Mouse (Mus musculus): Measurements from ENCODE around the gene Tspan14.

The Tspan14 gene

GRCm38 (mm10) chr14:40949730-40950614, 16.6 kb downstream of the Tspan14 start:
- DNase-seq = no peak

DNA sequence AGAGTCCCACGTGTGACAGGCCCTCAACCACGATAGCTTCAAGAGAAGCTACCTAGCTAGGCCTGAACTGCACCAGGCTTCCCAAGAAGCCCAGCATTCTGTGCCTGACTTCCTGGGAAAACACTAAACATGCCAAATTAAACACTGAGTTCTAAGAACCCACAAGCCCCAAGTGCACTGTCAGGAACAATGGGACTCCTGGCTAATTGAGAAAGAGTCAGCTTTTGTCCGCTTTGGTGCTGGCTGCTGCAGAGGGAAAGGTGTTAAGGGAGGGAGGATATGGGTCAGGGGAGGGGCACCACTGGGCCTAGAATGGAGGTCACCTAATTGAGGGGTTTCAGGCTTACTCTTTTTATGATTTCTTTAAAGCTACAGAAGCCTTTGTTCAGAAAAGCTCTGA, 17.6 kb downstream of the Tspan14 start:
- DNase-seq = no peak

- DNase-seq = no peak
These were observed 18.1 kb downstream of the Tspan14 start for GRCm38 (mm10) chr14:40948522-40948921.

- no peak for DNase-seq
These were observed 18.9 kb downstream of the Tspan14 start for GRCm38 (mm10) chr14:40947431-40948394.

GRCm38 (mm10) chr14:40943802-40944201, 22.8 kb downstream of the Tspan14 start:
- no peak for DNase-seq

GRCm38 (mm10) chr14:40942429-40942828, 24.2 kb downstream of the Tspan14 start:
- no peak for DNase-seq

DNA sequence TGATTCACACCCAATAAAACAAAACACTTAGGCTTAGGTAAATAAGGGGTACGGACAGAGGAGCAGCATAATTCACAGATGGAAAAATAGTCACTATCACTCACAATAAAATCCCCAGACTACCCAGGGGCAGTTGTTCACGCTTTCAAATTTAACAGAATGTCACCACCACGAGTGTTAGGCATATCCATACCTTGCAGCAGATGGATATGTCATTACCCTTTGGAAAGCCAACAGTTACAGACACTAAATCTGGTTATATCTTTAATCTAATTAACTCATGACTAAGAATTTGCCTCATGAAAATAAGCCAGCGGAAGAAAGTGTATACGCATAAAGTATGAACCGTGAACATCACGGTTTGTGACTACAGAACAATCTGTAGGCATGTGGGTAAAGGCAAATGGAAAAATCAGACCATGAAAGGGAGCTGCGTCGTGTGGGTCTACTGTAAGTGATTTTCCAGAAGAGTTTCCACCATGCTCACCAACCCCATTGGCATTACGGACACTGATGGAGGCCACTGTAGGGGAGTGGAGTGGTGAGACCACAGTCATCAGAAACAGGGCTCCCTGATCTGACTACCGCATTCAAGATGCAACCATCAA, 28.1 kb downstream of the Tspan14 start:
- no peak for DNase-seq

DNA sequence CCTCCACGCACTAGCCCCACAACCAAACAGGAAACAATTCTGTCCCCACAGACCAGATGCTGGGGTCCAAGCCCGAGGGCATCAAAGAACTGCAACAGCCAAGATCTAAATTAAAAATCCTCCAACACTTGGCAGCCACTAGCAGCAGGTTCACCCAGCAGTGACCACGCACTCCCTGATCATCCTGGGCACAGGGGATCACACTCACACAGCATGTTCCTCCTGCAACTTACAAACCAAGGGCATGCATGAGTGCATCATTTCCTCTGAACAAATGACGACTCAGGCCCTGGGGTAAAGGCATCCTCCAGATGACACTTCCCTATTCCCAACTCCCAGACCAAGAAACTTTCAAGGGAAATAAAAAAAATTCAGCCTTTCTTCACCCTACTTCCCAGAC, 29.6 kb downstream of the Tspan14 start:
- no peak for DNase-seq

DNA sequence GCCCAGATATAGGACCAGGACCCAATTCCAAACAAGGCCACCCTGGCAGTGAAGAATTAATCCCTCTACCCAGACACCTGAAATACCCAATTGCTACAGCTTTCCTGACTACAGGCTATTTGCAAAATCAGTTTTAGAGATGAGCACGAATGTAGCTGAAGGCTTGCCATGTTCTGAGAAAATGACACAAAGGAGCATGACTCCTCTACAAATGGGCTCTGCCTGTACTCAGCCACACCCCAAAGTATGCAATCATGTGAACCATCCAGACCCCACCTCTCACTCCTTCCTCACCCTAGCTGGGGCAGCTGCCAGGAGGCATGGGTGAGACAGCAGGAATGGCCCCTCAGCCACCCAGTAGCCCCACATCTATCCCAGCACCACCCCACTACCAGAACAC, 31.1 kb downstream of the Tspan14 start:
- DNase-seq = no peak

DNA sequence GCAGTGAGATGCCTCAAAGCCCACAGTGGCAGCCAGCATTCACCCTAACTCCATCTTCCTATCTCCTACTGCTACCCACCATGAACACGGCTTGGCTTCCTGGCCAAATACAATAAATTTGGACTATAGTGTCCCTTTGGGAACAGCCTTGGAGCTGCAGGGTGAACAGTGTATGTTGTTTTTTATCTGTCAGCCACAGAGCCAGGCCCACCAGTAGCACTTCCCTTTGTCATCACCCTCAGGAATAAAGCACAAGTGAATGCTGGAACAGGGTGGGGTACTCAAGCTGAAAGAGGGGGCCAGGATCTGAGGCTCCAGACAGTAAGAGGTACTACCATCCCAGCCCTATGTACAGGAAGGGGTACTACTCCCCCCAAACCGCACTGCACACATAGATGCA, 31.6 kb downstream of the Tspan14 start:
- no peak for DNase-seq

DNA sequence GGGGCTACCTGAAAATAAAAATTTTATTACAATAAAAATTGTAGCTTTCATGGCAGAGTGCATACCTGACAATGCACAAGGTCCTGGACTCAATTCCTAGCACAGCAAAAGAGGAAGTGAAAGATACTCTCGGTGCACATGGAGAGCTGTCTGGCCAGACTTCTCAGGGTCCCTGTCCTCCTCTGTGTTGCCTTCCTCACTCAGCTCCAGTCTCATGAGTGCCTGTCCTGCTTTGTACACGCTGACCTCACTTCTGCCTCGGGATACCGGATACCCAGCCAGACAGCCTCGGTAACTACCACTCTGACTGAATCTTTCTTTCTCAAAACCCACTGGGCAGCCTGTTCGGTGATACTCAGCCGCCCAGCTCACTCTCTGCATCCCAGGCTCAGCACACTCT, 33.3 kb downstream of the Tspan14 start:
- no peak for DNase-seq

- DNase-seq = no peak
These were observed 34.4 kb downstream of the Tspan14 start for GRCm38 (mm10) chr14:40932225-40932624.

DNA sequence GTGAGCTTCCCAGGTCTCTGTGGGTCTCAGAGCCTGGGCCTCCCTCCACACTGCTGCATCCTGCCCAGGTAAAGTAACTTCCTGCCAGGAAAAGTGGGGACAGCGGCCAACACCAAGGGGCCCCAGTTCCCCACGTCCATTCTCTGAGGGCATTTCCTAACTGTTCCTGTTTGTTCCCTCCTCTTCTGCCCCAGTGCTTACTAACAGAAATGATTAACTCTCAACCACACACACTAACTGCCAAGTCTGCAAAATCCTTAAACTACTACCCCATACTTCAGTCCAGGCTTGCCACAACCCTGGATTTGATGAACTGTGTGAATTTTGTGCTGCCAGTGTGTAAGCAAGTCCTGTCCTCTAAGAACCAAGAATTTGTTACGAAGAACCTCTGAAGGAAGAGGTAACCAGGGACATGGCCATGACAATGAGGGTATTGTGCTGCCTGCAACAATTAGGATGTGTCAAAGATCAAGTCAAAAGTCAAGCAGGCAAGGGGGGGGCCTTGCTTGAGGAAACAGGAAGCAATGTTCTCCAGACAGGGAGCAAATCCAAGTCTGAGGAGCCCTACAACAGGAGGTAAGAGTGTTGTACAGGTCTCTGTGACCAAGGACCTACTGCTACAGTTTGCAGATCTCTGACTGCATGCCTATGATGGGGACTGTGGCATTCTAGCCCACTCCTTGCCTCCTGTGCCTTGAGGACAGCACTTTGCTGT, 35.3 kb downstream of the Tspan14 start:
- DNase-seq = no peak

GRCm38 (mm10) chr14:40929943-40930342, 36.7 kb downstream of the Tspan14 start:
- no peak for DNase-seq

DNA sequence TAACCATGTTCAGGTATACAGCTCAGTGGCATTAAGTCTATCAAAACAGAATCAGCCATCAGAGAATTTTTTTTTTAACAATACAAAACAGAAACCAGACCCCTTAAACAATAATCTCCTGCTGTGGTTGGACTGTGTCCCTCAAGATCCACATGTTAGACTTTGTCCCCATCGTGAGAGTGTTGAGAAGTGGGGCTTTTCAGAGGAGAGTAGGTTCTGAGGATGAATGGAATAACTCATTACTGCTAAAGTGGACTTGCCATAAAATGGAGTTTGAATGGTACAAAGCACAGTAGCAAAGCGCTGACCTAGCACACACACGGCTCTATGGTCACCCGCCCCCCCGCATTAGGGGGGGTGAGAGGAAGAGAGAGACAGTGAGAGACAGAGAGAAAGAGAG, 37.7 kb downstream of the Tspan14 start:
- no peak for DNase-seq

DNA sequence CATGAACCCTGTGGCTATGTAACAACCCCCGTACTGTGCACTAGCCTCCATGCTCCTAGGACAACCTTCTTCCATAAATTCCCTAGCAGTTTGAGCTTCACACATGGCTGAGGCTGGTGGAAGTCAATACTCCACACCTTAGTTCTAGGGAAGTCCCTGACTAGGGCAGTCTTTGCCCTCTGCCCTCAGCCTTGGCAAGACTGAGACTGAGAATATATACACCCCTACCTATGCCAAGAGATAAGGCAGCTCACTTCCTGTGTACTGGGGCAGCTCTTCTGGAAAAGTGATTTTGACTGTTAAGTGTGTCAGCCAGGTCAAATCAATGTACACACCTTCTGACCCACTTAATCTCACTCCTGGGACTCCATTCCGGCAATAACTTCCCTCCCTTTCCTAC, 39.6 kb downstream of the Tspan14 start:
- no peak for DNase-seq

DNA sequence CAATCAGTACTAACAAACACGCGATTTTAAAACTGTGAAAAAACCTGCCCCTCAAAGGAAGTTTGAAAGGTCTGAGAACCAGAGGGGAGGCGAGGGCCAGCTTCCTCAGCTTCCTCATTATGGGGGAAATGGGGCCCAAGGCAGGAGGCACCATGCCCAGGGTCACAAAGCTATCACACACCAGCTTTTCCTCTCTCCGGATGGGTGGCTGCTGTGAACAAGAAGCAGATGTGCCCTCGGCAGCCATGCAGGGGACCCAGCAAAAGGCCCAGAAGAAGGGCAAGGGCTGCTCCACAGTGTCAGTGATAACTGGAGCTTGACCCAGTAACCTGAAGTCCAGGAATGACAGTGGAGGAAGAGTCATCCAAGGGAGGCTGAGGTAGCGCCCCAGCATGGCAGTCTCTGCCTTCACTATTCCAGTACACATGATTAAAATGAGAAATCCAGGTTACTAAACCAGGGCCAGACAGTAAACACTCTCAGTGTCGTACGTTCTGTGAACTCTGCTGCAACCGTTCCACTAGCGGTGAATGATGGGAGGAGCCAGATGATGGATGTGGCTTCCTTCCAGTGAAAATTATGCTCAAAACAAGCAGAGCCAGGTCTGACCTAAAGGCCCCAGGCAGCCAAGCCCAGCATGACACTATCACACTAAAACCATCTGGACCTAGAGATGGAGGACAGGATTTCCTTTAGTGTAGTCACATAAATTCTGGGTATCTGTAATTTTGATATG, 42.1 kb downstream of the Tspan14 start:
- no peak for DNase-seq

DNA sequence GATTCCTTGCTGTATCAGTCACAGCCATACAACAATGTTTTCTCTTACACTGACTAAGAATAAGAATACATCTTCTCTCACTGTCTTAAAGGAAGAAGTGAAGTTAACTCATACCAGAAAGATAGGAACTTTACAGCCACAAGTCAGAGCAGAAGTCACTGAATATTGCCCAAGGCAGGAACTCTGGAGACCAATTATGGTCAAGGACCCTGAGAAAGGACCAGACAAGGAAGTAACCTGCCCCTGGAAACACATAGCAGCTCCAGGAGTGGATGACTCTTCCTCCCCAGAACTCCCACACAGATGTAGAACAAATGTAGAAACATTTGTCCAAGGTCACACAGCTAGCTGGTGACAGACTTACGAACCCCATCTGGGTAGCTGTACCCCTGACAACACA, 45.4 kb downstream of the Tspan14 start:
- no peak for DNase-seq

GRCm38 (mm10) chr14:40919521-40919920, 47.1 kb downstream of the Tspan14 start:
- no peak for DNase-seq

DNA sequence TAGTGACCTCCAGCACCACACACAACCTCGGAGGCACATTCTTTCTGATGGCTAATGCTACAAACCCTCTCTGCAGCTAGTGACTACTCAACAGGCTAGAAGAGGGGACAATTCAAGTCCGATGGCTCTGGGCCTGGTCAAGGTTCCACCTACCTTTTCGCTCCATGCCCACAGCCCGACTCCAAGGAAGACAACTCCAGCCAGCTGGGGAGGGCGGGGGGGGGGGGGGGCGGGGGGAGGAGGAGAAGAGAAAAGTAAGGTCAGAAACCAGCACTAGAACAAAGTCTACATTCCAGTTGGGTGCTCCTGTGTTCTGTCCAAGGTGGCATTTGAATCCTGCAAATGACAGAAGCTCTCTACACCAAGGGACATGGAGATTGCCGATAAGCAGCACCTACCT, 48.1 kb downstream of the Tspan14 start:
- no peak for DNase-seq

DNA sequence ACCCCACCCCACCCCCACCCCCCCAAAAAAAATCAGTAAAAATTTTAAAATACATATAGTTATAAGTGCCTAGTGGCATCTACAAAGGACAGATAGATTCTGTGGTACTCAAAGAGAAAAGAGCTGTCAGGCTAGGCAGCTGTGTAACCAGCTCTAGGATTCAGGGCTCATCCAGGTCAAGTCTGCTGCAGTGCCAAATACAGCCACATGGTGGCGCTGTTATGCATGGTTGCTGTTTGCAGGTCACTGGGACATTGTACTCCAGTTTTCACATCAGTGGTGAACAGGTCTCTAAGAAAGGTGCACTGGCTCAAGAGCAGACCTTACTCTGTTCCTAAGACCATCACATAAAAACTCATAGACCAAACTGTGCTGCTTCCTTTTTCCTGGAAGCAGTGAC, 49.0 kb downstream of the Tspan14 start:
- DNase-seq = peak; percentile 86

DNA sequence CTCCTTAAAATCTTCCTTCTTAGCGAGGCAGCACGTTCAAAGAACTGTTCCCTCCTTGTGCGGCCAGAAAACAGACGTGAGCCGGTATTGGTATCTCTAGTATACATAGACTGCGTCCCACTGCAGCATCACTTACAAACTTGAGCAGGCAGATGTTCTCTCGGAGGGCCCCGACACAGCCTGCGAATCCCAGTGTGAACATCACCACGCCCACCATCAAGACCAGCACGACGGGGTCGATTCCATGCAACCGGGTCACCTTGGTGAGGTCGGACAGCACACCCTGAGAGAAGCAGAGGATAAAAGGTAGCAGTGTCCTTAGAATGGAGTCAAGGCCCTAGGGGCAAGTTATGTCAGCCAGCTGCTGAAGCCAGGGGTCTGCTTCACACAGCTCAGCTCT, 49.9 kb downstream of the Tspan14 start:
- DNase-seq = no peak

Measured in cerebellum, adult 8-10 months (tissue).